Mouse (Mus musculus) hindbrain, embryonic 12.5 days (tissue): ENCODE measurements around the gene Rfx4. TPM values are rescaled to one million over a fixed set of nuclear protein-coding genes. Genes with fewer than 3 reads are reported as not detected.

ENCODE experiments used
- ATAC-seq: fragments of 200-750 bp; cut with Nextera tagmentation; 2 replicates; pipeline ENCODE4 v1.8.0; 2017; ENCODE audit warnings: moderate TSS enrichment; ENCODE audit not compliant: low FRiP score
- H3K27ac ChIP-seq: fragments of 300-500 bp; sonication (generic); 2 replicates; pipeline ENCODE4 v1.5.1; 2016; ENCODE audit warnings: mild to moderate bottlenecking
- H3K27me3 ChIP-seq: fragments of 300-500 bp; sonication (generic); 2 replicates; pipeline ENCODE4 v1.6.1; 2016; ENCODE audit warnings: mild to moderate bottlenecking
- H3K36me3 ChIP-seq: fragments of 300-500 bp; sonication (generic); 2 replicates; pipeline ENCODE4 v1.6.1; 2016; ENCODE audit warnings: mild to moderate bottlenecking
- H3K4me1 ChIP-seq: fragments of 300-500 bp; sonication (generic); 2 replicates; pipeline ENCODE4 v1.6.1; 2016
- H3K4me2 ChIP-seq: fragments of 300-500 bp; sonication (generic); replicated peaks from 2 replicates; pipeline ENCODE4 v1.6.1; 2016; ENCODE audit warnings: mild to moderate bottlenecking
- H3K4me3 ChIP-seq: fragments of 300-500 bp; sonication (generic); 2 replicates; pipeline ENCODE4 v1.5.1; 2016; ENCODE audit warnings: mild to moderate bottlenecking
- H3K9ac ChIP-seq: fragments of 300-500 bp; sonication (generic); 2 replicates; pipeline ENCODE4 v1.6.1; 2016; ENCODE audit warnings: mild to moderate bottlenecking, moderate library complexity
- H3K9me3 ChIP-seq: fragments of 300-500 bp; sonication (generic); replicated peaks from 2 replicates; pipeline ENCODE4 v1.6.1; 2016; ENCODE audit warnings: mild to moderate bottlenecking
- WGBS: fragments of 180-500 bp; shearing (Covaris S2); methylation state at CpG from one replicate; pipeline ENCODE4 v1.1.7; 2016; 5-methylcytosine and 5-hydroxymethylcytosine counted together
- polyA plus RNA-seq: library from polyadenylated mRNA; unstranded; fragments of >200 nt; fragmentation: Nextera tagmentation; extraction: Ambion mirVana; gene quantifications from 2 replicates; pipeline ENCODE4 v1.2.1, GENCODE M21; 2016

Rfx4 gene
- polyA plus RNA-seq, 1 experiment from 2014 or later = 49.2 TPM

GRCm38 (mm10) chr10:84909021-84909801 is 153.3 kb downstream of the Rfx4 start:
- peak overlapping the region; percentile 19; the same call in 1 of the 2 replicates for H3K4me2 ChIP-seq

GRCm38 (mm10) chr10:84910194-84910593 is 154.3 kb downstream of the Rfx4 start:
- H3K9me3 ChIP-seq = no peaks in the 10 kb centered on the region
- H3K9ac ChIP-seq = no peak overlapping the region
- no peak for ATAC-seq
- WGBS = 19% methylated on average over 7 of the region's 7 CpGs
- no peaks in the 10 kb centered on the region for H3K36me3 ChIP-seq
- peaks cover 22% of the 10 kb centered on the region for H3K4me1 ChIP-seq
- H3K4me2 ChIP-seq = 0 out of 2 replicates have a peak overlapping the region, but pooled peaks have one; percentile 19
- no peaks in the 10 kb centered on the region for H3K27me3 ChIP-seq
- no peak overlapping the region for H3K27ac ChIP-seq
- no peak overlapping the region for H3K4me3 ChIP-seq

More at GRCm38 (mm10) chr10:84909021-84909801, 153.3 kb downstream of the Rfx4 start:
- H3K36me3 ChIP-seq = no peaks in the 10 kb centered on the region
- peak; percentile 55 for ATAC-seq
- H3K27me3 ChIP-seq = no peaks in the 10 kb centered on the region
- 55% methylated on average over 17 of the region's 17 CpGs for WGBS
- H3K4me3 ChIP-seq = no peak overlapping the region
- no peak overlapping the region for H3K27ac ChIP-seq
- H3K9ac ChIP-seq = no peak overlapping the region
- H3K9me3 ChIP-seq = no peaks in the 10 kb centered on the region
- peaks cover 22% of the 10 kb centered on the region for H3K4me1 ChIP-seq

DNA sequence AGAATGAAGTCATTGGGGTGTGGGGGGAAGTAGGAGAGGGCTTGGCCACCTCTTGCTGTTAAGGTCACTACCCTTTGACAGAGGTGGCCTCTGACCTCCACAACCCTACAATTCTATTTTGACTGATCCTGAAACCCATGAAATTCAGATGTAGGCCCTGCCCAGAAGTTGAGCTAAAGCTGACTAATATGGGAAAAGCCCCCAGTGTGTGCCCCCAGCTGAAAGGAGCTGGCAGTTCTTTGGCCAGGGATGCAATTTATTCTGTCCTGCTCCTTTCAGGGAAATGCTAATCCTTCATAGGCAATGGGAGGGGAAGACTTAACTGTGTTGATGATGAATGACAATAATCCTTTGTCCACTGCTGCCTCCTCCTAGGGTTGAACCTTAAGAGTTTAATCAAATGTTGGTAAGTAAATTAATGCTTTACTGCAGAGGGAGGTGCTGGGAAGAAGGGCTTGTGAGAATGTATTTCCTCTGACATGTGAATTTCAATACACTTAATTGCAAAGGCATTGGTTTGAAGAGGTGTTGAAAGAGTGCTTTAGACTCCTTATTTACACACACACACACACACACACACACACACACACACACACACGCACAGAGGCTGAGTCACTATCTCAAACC is 155.0 kb downstream of the Rfx4 start:
- H3K4me1 ChIP-seq = peaks cover 22% of the 10 kb centered on the region
- no peaks in the 10 kb centered on the region for H3K36me3 ChIP-seq
- no peak overlapping the region for H3K4me3 ChIP-seq
- no peak for ATAC-seq
- H3K4me2 ChIP-seq = no peak overlapping the region
- H3K9ac ChIP-seq = no peak overlapping the region
- no peaks in the 10 kb centered on the region for H3K9me3 ChIP-seq
- 28% methylated on average over 1 of the region's 1 CpGs for WGBS
- no peaks in the 10 kb centered on the region for H3K27me3 ChIP-seq
- H3K27ac ChIP-seq = no peak overlapping the region; the same call in 1 of the 2 replicates

GRCm38 (mm10) chr10:84913148-84913547 is 157.3 kb downstream of the Rfx4 start:
- no peak overlapping the region for H3K27ac ChIP-seq
- no peak overlapping the region for H3K4me3 ChIP-seq
- H3K9me3 ChIP-seq = no peaks in the 10 kb centered on the region
- WGBS = 75% methylated on average over 1 of the region's 1 CpGs
- no peak for ATAC-seq
- peaks cover 25% of the 10 kb centered on the region for H3K4me1 ChIP-seq
- no peak overlapping the region for H3K4me2 ChIP-seq
- no peaks in the 10 kb centered on the region for H3K36me3 ChIP-seq
- H3K27me3 ChIP-seq = no peaks in the 10 kb centered on the region
- no peak overlapping the region for H3K9ac ChIP-seq

DNA sequence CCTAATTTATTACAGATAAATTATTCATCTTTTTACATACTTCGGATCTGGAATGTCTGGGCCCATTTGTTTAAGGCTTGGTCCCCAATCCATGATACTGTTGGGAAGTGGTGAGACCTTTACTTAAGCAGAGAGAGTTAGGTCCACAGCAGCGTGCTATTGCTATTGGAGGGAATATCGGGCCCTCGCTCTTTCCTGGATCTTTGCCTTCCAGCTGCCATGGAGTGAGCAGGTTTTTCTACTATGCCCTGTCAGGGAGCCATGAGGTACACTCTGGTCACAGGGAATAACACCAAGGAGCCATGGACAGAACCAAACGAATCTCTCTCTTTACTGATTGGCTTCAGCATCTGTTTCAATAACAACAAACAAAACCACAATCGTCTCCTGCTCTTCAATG is 159.6 kb downstream of the Rfx4 start:
- no peak for ATAC-seq

DNA sequence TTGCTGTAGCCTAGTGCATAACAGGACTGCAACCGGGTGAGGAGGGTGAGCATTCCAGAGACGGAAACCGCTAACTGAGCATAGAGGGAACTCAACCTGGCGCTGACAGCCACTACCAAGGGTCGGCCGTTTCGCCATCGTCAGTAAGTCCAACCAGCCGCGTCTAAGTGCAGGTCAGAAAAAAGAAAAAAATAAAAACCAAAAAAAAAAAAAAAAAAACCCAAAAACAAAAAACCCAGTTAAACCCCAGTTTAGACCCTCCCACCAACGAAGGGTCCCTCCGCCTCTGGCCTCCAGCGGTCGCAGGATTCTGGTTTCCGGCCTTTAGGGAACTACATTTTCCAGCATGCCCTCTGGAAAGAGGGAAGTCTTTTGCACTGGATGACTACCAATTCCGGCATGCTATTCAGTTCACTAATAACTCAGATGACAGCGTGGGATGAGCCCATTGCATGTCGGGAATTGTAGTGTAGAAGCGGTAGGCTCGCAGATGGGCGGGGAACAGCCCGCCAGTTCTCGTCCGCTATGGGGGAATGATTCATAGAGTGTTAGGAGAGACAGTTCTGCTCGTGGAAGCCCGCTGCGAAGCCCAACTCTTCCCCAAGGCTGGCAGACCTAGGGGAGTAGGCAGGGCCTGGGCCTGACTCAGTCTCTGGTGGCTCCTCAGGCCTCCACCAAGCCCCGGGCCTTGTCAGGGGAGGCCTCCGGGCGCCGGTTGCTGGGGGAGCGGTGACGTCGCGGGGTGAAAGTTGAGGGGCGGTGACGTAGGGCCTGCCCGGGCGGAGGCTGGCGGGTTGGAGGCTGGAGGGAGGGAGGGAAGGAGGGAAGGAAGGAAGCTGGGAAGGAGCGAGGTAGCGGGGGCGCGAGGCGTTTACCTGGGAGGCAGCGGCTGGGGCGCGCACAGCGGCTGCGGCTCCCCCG is 161.2 kb downstream of the Rfx4 start, which contains the start of gene Ric8b:
Ric8b (plus strand) TSS at position 807 of the 921 bp plus-strand sequence.
- H3K4me2 ChIP-seq = peak within 1 kb of the TSS; percentile 61
- no peaks in the 10 kb centered on the region for H3K36me3 ChIP-seq
- peak within 1 kb of the TSS; percentile 85 for H3K9ac ChIP-seq
- peak within 1 kb of the TSS; percentile 97 for H3K27ac ChIP-seq
- peak within 1 kb of the TSS; percentile 88 for H3K4me3 ChIP-seq
- no peaks in the 10 kb centered on the region for H3K27me3 ChIP-seq
- WGBS = under 1% methylated on average over 47 of the region's 51 CpGs
- no peaks in the 10 kb centered on the region for H3K9me3 ChIP-seq
- ATAC-seq = peak; percentile 97
- peaks cover 20% of the 10 kb centered on the region for H3K4me1 ChIP-seq

More for the DNA sequence above, 159.6 kb downstream of the Rfx4 start:
- Histone ChIP-seq H3K27ac (no peak overlapping the region), H3K9ac (no peak overlapping the region), H3K27me3 (no peaks in the 10 kb centered on the region), H3K9me3 (no peaks in the 10 kb centered on the region), H3K36me3 (no peaks in the 10 kb centered on the region), H3K4me1 (peaks cover 26% of the 10 kb centered on the region), H3K4me2 (no peak overlapping the region), H3K4me3 (no peak overlapping the region)
- 89% methylated on average over 6 of the region's 6 CpGs for WGBS

- Histone ChIP-seq H3K4me1 (peaks cover 20% of the 10 kb centered on the region), H3K27ac (peak overlapping the region; percentile 97), H3K27me3 (no peaks in the 10 kb centered on the region), H3K9me3 (no peaks in the 10 kb centered on the region), H3K4me3 (peak overlapping the region; percentile 88), H3K9ac (peak overlapping the region; percentile 85), H3K36me3 (no peaks in the 10 kb centered on the region), H3K4me2 (peak overlapping the region; percentile 61)
- no peak; the same call in 1 of the 2 replicates for ATAC-seq
- WGBS = under 1% methylated on average over 17 of the region's 27 CpGs
These were observed 161.9 kb downstream of the Rfx4 start for GRCm38 (mm10) chr10:84917731-84918095.

GRCm38 (mm10) chr10:84926336-84926735 is 170.5 kb downstream of the Rfx4 start:
- 89% methylated on average over 7 of the region's 7 CpGs for WGBS
- Histone ChIP-seq H3K4me2 (no peak overlapping the region), H3K36me3 (peaks cover 15% of the 10 kb centered on the region), H3K27ac (no peak overlapping the region), H3K4me3 (no peak overlapping the region), H3K9me3 (no peaks in the 10 kb centered on the region), H3K4me1 (no peaks in the 10 kb centered on the region), H3K9ac (no peak overlapping the region), H3K27me3 (no peaks in the 10 kb centered on the region)
- ATAC-seq = no peak

DNA sequence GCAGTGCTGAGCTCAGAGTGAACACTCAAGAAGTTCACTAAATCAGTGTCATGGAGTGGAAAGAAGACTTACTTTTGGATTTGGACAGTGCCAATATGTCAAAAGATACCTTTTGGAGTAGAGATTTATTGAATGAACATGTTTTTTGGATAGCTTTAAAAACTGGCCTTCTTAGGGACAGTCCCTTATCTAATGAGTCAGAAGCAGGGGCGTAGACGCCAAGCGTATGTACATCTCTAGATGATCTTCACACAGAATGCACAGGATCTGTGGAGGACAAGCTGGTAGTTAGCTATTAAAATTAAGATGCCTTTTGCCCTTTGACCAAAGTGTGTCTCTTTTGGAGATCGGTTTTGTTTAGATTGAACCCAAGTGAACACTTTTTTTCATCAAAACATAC is 171.0 kb downstream of the Rfx4 start:
- H3K27ac ChIP-seq = no peak overlapping the region
- no peaks in the 10 kb centered on the region for H3K27me3 ChIP-seq
- no peak overlapping the region for H3K4me2 ChIP-seq
- no peaks in the 10 kb centered on the region for H3K9me3 ChIP-seq
- peaks cover 15% of the 10 kb centered on the region for H3K36me3 ChIP-seq
- H3K9ac ChIP-seq = no peak overlapping the region
- 91% methylated on average over 4 of the region's 4 CpGs for WGBS
- H3K4me3 ChIP-seq = no peak overlapping the region
- ATAC-seq = no peak
- H3K4me1 ChIP-seq = 0 out of 2 replicates have a peak, but pooled peaks cover 2% of the 10 kb centered on the region

GRCm38 (mm10) chr10:84928465-84928864 is 172.6 kb downstream of the Rfx4 start:
- H3K9ac ChIP-seq = no peak overlapping the region
- no peak overlapping the region for H3K4me3 ChIP-seq
- no peaks in the 10 kb centered on the region for H3K9me3 ChIP-seq
- no peaks in the 10 kb centered on the region for H3K27me3 ChIP-seq
- no peak for ATAC-seq
- no peak overlapping the region for H3K27ac ChIP-seq
- peaks cover 15% of the 10 kb centered on the region for H3K36me3 ChIP-seq
- H3K4me1 ChIP-seq = 0 out of 2 replicates have a peak, but pooled peaks cover 6% of the 10 kb centered on the region
- H3K4me2 ChIP-seq = no peak overlapping the region
- 85% methylated on average over 4 of the region's 4 CpGs for WGBS

DNA sequence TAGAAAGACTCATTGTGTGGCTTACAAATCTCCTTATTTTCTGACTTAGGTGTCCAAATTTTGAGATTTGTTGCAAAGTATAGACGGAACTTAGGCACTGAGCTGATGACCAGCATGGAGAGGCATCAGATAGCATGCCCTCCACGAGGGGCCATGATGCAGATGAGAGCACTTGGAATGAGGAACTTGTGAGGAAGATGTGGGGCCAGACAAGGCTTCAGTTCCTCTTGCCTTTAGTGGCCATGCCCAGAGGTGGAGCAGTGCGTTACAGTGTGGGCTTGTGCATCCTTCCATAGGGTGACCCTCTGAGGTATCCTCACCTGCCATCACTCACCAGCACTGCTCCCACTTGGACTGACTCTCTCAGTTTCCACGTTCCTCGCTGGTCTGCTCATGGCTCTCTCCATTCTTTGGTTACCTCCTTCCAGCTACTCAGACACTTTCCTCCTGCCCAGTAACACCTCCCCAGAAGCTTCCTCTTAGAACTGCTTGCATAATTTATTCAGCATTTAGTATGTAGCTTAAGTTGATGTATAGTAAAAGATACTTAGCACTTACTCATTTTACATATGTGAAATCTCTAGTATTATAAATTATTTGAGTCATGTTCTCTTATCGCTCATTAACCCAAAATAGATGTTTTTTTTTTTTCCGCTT is 179.8 kb downstream of the Rfx4 start:
- WGBS = 84% methylated on average over 7 of the region's 7 CpGs
- peaks cover 8% of the 10 kb centered on the region for H3K36me3 ChIP-seq
- no peaks in the 10 kb centered on the region for H3K9me3 ChIP-seq
- no peak for ATAC-seq
- H3K9ac ChIP-seq = no peak overlapping the region
- H3K27me3 ChIP-seq = no peaks in the 10 kb centered on the region
- 0 out of 2 replicates have a peak, but pooled peaks cover 8% of the 10 kb centered on the region for H3K4me1 ChIP-seq
- H3K4me3 ChIP-seq = no peak overlapping the region
- no peak overlapping the region for H3K4me2 ChIP-seq
- no peak overlapping the region for H3K27ac ChIP-seq
